Mouse (Mus musculus) duodenum, adult 2 months (tissue): ENCODE data around the gene Olfr1555-ps1. TPM values are rescaled to one million over a fixed set of nuclear protein-coding genes. Genes with fewer than 3 reads are reported as not detected.

Experiments
- polyA plus RNA-seq: library from polyadenylated mRNA; depleted of rRNA; stranded (reverse); fragments of >200 nt; gene quantifications from 2 replicates; pipeline ENCODE4 v1.2.3, GENCODE M21; 2012; ENCODE audit warnings: low replicate concordance; rRNA removed

The Olfr1555-ps1 gene
- not detected in 2 replicates for polyA plus RNA-seq

GRCm38 (mm10) chr19:12170062-12170599 lies at the start of gene Olfr1555-ps1:
Gene Olfr1555-ps1, minus strand, starts transcription at chr19:12170112.

GRCm38 (mm10) chr19:12200334-12200733 lies 30.4 kb upstream of the Olfr1555-ps1 start, which contains the start of gene Olfr1431:
Gene Olfr1431, plus strand, starts transcription at chr19:12200634.

GRCm38 (mm10) chr19:12123103-12123502 lies 46.8 kb downstream of the Olfr1555-ps1 start, which contains the start of gene Olfr76:
Gene Olfr76, minus strand, starts transcription at chr19:12123203.

GRCm38 (mm10) chr19:12115797-12116196 lies 54.1 kb downstream of the Olfr1555-ps1 start, which contains the start of gene Olfr1428:
Gene Olfr1428, minus strand, starts transcription at chr19:12115897.

Other genes starting within 250 kb of the Olfr1555-ps1 start
- gene Osbp, start 204.2 kb downstream of the Olfr1555-ps1 start, polyA plus RNA-seq, result 6.4 and 8.0 TPM in 2 replicates
- not detected in 2 replicates for gene Olfr1423, start 128.8 kb downstream of the Olfr1555-ps1 start, polyA plus RNA-seq
- not detected in 2 replicates for gene Olfr1424, start 107.4 kb downstream of the Olfr1555-ps1 start, polyA plus RNA-seq
- gene Olfr1425, start 92.4 kb downstream of the Olfr1555-ps1 start, polyA plus RNA-seq, result not detected in 2 replicates
- gene Olfr1426, start 78.1 kb downstream of the Olfr1555-ps1 start, polyA plus RNA-seq, result not detected in 2 replicates
- gene Olfr1427, start 66.8 kb downstream of the Olfr1555-ps1 start, polyA plus RNA-seq, result not detected in 2 replicates
- gene Olfr1428, start 54.2 kb downstream of the Olfr1555-ps1 start, polyA plus RNA-seq, result not detected in 2 replicates
- not detected in 2 replicates for gene Olfr76, start 46.9 kb downstream of the Olfr1555-ps1 start, polyA plus RNA-seq
- gene Olfr1431, start 30.5 kb upstream of the Olfr1555-ps1 start, polyA plus RNA-seq, result not detected in 2 replicates
- not detected in 2 replicates for gene Olfr1432, start 62.5 kb upstream of the Olfr1555-ps1 start, polyA plus RNA-seq
- gene Olfr262, start 71.5 kb upstream of the Olfr1555-ps1 start, polyA plus RNA-seq, result not detected in 2 replicates
- not detected in 2 replicates for gene Olfr235, start 90.9 kb upstream of the Olfr1555-ps1 start, polyA plus RNA-seq
- gene Olfr1434, start 109.7 kb upstream of the Olfr1555-ps1 start, polyA plus RNA-seq, result not detected in 2 replicates
- gene Olfr1436, start 129.0 kb upstream of the Olfr1555-ps1 start, polyA plus RNA-seq, result not detected in 2 replicates
- gene Olfr1437, start 155.0 kb upstream of the Olfr1555-ps1 start, polyA plus RNA-seq, result not detected in 2 replicates
- gene Olfr1438-ps1, start 165.8 kb upstream of the Olfr1555-ps1 start, polyA plus RNA-seq, result not detected in 2 replicates
- gene Olfr1440, start 217.2 kb upstream of the Olfr1555-ps1 start, polyA plus RNA-seq, result not detected in 2 replicates
- gene Olfr1441, start 247.3 kb upstream of the Olfr1555-ps1 start, polyA plus RNA-seq, result not detected in 2 replicates